Mouse (Mus musculus) ES-E14 (cell line): ENCODE results near the gene Cysrt1. TPM values are rescaled to one million over a fixed set of nuclear protein-coding genes. Genes with fewer than 3 reads are reported as not detected.

Experiments used
- DNase-seq: peaks from one replicate; pipeline ENCODE4 v3.0.0-alpha.2; 2013; ENCODE audit warnings: low read depth, low spot score
- H3K27ac ChIP-seq: 2 replicates; pipeline ENCODE4 v1.5.1; 2012; ENCODE audit warnings: low read depth, mild to moderate bottlenecking, low read length, moderate library complexity, mixed read lengths; ENCODE audit not compliant: poor library complexity, insufficient read depth, severe bottlenecking
- H3K36me3 ChIP-seq: 2 replicates; pipeline ENCODE4 v1.6.1; 2012; ENCODE audit warnings: mild to moderate bottlenecking, low read length, moderate library complexity, mixed read lengths; ENCODE audit not compliant: control insufficient read depth, poor library complexity, insufficient read depth, severe bottlenecking
- H3K4me1 ChIP-seq, 2 experiments: fragments of 150-350 bp in 1 of 2; sonication (generic) in 1 of 2; 2 replicates each; pipeline ENCODE4 v1.6.1; 2012; ENCODE audit warnings: low read length in 2 of 2, mild to moderate bottlenecking in 1 of 2, mixed read lengths in 1 of 2; ENCODE audit not compliant: control insufficient read depth in 2 of 2, insufficient read depth in 2 of 2, poor library complexity in 1 of 2
- H3K4me3 ChIP-seq, 2 experiments: fragments of 150-350 bp in 1 of 2; sonication (generic) in 1 of 2; 2 replicates each; pipeline ENCODE4 v1.5.1; 2012; ENCODE audit warnings: low read length in 2 of 2, low read depth in 1 of 2, mild to moderate bottlenecking in 1 of 2, mixed read lengths in 1 of 2; ENCODE audit not compliant: insufficient read depth in 1 of 2, poor library complexity in 1 of 2, severe bottlenecking in 1 of 2
- H3K9ac ChIP-seq: 2 replicates; pipeline ENCODE4 v1.6.1; 2012; ENCODE audit warnings: low read depth, mild to moderate bottlenecking, low read length, mixed read lengths; ENCODE audit not compliant: poor library complexity, insufficient read depth, severe bottlenecking
- H3K9me3 ChIP-seq: fragments of 150-350 bp; sonication (generic); 2 replicates; pipeline ENCODE4 v1.6.1; 2012; ENCODE audit warnings: low read depth, mild to moderate bottlenecking, low read length; ENCODE audit not compliant: control insufficient read depth, insufficient read depth
- CHD2 ChIP-seq: IDR thresholded peaks from 2 replicates; pipeline ENCODE4 v1.6.1; 2014; ENCODE audit warnings: mild to moderate bottlenecking, low read depth, low read length, inconsistent platforms
- HCFC1 ChIP-seq: IDR thresholded peaks from 2 replicates; pipeline ENCODE4 v1.6.1; 2012; ENCODE audit warnings: low read length, inconsistent platforms, borderline replicate concordance; ENCODE audit not compliant: insufficient read depth
- MAFK ChIP-seq: IDR thresholded peaks from 2 replicates; pipeline ENCODE4 v1.6.1; 2014; ENCODE audit warnings: mild to moderate bottlenecking, low read depth, low read length, inconsistent platforms; ENCODE audit not compliant: insufficient read depth
- ZC3H11A ChIP-seq: IDR thresholded peaks from 2 replicates; pipeline ENCODE4 v1.6.1; 2012; ENCODE audit warnings: low read depth, mild to moderate bottlenecking, inconsistent platforms, low read length, borderline replicate concordance
- ZNF384 ChIP-seq: IDR thresholded peaks from 2 replicates; pipeline ENCODE4 v1.6.1; 2012; ENCODE audit warnings: low read depth, low read length, inconsistent platforms
- in situ Hi-C, 2 experiments: fragments of 600-800 bp; cut with MboI; formaldehyde crosslinking; loops; one replicate each; pipeline ENCODE4 v1.15.1; 2025; ENCODE audit warnings: low sequenced_read_pairs in 2 of 2, inconsistent platforms in 1 of 2; ENCODE audit not compliant: unreplicated experiment in 2 of 2
- total RNA-seq: library from RNA; depleted of rRNA; stranded (reverse); fragments of 300-350 nt; gene quantifications from 2 replicates; pipeline ENCODE4 v1.2.3, GENCODE M21; 2012

Cysrt1 gene
- total RNA-seq, 1 experiment, result 0.58 TPM

DNA sequence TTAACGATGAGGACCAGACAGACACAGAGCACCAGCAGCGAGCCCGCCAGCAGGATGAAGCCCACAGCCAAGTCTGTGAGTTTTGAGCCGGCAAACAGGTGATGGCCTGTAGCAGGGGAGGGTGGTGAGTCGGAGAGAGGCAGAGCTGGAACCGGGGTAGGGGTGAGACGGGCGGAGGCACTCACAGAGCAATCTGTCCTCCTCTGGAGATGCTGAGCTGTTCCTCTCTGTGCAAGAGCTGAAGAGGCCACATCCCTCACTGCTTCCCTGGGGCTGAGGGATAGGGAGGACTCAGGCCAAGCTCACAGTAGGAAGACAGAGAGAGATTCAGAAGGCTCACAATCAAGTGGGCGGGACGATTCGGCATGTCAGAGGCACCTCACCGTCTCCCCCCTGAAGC, 11.2 kb downstream of the Cysrt1 start:
- no peak for TF ChIP-seq ZC3H11A
- no peak for TF ChIP-seq ZNF384
- no peak for TF ChIP-seq HCFC1
- no peak for DNase-seq
- H3K4me1 ChIP-seq, result peaks cover 6 to 31% of the 10 kb centered on the region in 2 experiments; a peak in 3 of 4 replicates
- peak overlapping the region; percentile 42; the same call in 1 of the 2 replicates for H3K9ac ChIP-seq
- no peak overlapping the region for H3K27ac ChIP-seq
- no peaks in the 10 kb centered on the region for H3K9me3 ChIP-seq
- peak overlapping the region; percentile 2 to 16; a peak in 2 of 4 replicates for H3K4me3 ChIP-seq
- in situ Hi-C loops, result no loop called here
- H3K36me3 ChIP-seq, result no peaks in the 10 kb centered on the region

DNA sequence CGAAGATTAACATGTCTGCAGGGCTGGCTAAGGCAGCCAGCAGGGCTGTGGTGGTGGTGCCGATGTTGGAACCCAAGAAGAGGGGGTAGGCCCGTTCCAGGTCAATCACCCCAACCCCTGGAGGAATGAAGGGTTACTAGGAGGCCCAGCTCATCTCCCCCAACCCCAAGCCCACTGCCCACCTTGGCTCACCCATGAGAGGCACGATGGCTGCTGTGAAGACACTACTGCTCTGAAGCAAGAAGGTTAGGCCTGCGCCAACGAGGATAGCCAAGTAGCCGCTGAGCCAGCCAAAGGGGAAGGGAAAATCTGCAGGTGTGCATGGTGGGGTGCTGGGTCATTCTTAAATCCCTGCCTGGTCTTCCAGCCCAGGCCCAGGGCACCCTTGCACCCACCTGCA, 11.7 kb downstream of the Cysrt1 start:
- Histone ChIP-seq H3K4me3 (peak overlapping the region; percentile 2 to 16; a peak in 2 of 4 replicates), H3K27ac (no peak overlapping the region), H3K4me1 (peaks cover 9 to 28% of the 10 kb centered on the region in 2 experiments; a peak in 3 of 4 replicates), H3K9ac (peak overlapping the region; percentile 42; the same call in 1 of the 2 replicates), H3K9me3 (no peaks in the 10 kb centered on the region), H3K36me3 (no peaks in the 10 kb centered on the region)
- in situ Hi-C loops, result no loop called here
- no peak for TF ChIP-seq ZNF384
- TF ChIP-seq HCFC1, result no peak
- TF ChIP-seq MAFK, result no peak
- TF ChIP-seq ZC3H11A, result no peak
- TF ChIP-seq CHD2, result no peak
- no peak for DNase-seq

DNA sequence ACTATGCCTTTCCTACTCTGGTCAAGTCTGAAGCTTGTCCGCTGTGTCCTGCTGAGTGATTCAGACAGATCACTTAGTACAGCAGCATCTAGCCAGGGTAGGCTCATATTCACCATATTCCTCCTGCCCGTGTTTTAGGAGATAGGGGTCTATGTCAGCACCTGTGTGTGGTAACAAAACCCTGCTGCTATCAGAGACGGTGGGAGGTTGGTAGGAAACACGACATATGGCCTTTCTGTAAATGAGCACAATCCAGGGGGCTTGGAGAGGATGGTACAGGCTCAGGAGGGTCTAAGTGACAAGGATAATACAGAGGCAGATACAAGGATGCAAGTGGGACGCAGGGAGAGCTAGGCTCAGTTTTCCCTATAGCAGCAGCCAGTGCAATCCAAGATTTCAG, 12.7 kb downstream of the Cysrt1 start:
- no peak overlapping the region for H3K27ac ChIP-seq
- no peaks in the 10 kb centered on the region for H3K9me3 ChIP-seq
- TF ChIP-seq MAFK (no peak), HCFC1 (no peak), CHD2 (no peak), ZC3H11A (no peak), ZNF384 (no peak)
- in situ Hi-C loops, result no loop called here
- H3K4me1 ChIP-seq, result peaks cover 9 to 26% of the 10 kb centered on the region in 2 experiments; a peak in 3 of 4 replicates
- no peak overlapping the region for H3K4me3 ChIP-seq
- no peak overlapping the region for H3K9ac ChIP-seq
- H3K36me3 ChIP-seq, result no peaks in the 10 kb centered on the region
- no peak for DNase-seq

- Histone ChIP-seq H3K36me3 (no peaks in the 10 kb centered on the region), H3K9me3 (no peaks in the 10 kb centered on the region), H3K27ac (no peak overlapping the region), H3K4me1 (peaks cover 9 to 24% of the 10 kb centered on the region in 2 experiments; a peak in 3 of 4 replicates), H3K4me3 (peak overlapping the region in 1 of 2 experiments; percentile 61; a peak in 1 of 4 replicates), H3K9ac (peak overlapping the region; percentile 27; the same call in 1 of the 2 replicates)
- DNase-seq, result no peak
- no peak for TF ChIP-seq MAFK
- TF ChIP-seq ZNF384, result no peak
- TF ChIP-seq HCFC1, result no peak
- TF ChIP-seq CHD2, result no peak
- TF ChIP-seq ZC3H11A, result no peak
- in situ Hi-C loops, result no loop called here
Observed at GRCm38 (mm10) chr2:25228995-25229530, 13.2 kb downstream of the Cysrt1 start.

DNA sequence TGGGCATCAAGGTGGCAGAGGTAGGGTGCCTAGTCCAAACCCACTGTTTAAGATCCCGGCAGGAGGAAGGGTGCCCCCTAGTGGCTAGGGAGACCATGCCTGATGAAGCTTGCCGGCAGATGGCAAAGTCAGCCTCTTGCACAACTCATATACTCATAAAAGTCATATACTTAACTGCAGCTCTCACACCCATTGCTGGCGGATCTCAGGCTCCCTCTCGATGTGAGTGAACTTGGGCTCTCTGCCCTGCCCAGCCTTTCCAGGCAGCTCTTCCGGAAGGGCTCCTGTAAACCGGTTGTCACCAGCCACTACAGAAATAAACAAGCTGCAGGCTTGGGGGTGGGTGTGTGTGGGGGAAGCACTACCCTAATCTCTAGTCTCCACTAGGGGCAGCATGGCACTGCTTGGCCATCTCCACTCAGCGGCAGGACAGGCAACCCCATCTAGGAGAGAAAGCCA, 13.8 kb downstream of the Cysrt1 start:
- H3K9ac ChIP-seq, result peak overlapping the region; percentile 70

More for the DNA sequence above, 13.8 kb downstream of the Cysrt1 start:
- in situ Hi-C loops, result no loop called here
- peaks cover 9 to 24% of the 10 kb centered on the region in 2 experiments; a peak in 3 of 4 replicates for H3K4me1 ChIP-seq
- peak; percentile 71; the same call in 1 of the 2 replicates for TF ChIP-seq HCFC1
- TF ChIP-seq ZNF384, result no peak
- TF ChIP-seq ZC3H11A, result no peak
- no peak for TF ChIP-seq CHD2
- 0 out of 2 replicates have a peak, but pooled peaks have one; percentile 20 for TF ChIP-seq MAFK
- DNase-seq, result peak; percentile 82
- H3K4me3 ChIP-seq, result peak overlapping the region; percentile 58 to 61
- H3K9me3 ChIP-seq, result no peaks in the 10 kb centered on the region
- H3K36me3 ChIP-seq, result peaks cover 6% of the 10 kb centered on the region
- peak overlapping the region; percentile 68 for H3K27ac ChIP-seq
